Comparison of ENCODE assay signal across 22 mouse cellular contexts in genomic region chr14:103629639-103630364, GRCm38 (mm10). TPM values are rescaled to one million over a fixed set of nuclear protein-coding genes. Genes with fewer than 3 reads are reported as not detected.
DNase-seq lines count a peak whose midpoint lies in the region; ATAC-seq and TF ChIP-seq lines count a peak whose summit lies in the region.
"Had no signal": no experiment of that assay in that cellular context is flagged by ENCODE, and none has a peak within 500 bp of the region (broad histone marks: within the 10 kb centered on the region; RNA-seq: fewer than 3 reads in every experiment).

No protein-coding gene starts in this region.

- H3K27me3 ChIP-seq in forebrain, embryonic 14.5 days (replicated peaks; ENCODE audit: control insufficient read depth, insufficient read depth, low read length), result no peaks in the 10 kb centered on the region
- no peaks in the 10 kb centered on the region for H3K27me3 ChIP-seq in forebrain, embryonic 11.5 days (ENCODE audit: control insufficient read depth, insufficient read depth, low read length)
- no peaks in the 10 kb centered on the region for H3K27me3 ChIP-seq in lung, embryonic 15.5 days
- no peaks in the 10 kb centered on the region for H3K27me3 ChIP-seq in forebrain, postnatal 0 days (ENCODE audit: insufficient read depth, low read length)
- H3K27me3 ChIP-seq: embryonic facial prominence, embryonic 15.5 days; heart, embryonic 15.5 days; hindbrain, embryonic 13.5 days had no signal

- ATAC-seq in forebrain, embryonic 14.5 days, result peak; percentile 34; the same call in 1 of the 2 replicates
- no peak for ATAC-seq in forebrain, embryonic 11.5 days (replicated peaks; ENCODE audit: low FRiP score)
- peak; percentile 96; the same call in 1 of the 2 replicates for ATAC-seq in lung, embryonic 15.5 days (ENCODE audit: borderline replicate concordance, extremely low read depth, low FRiP score, low TSS enrichment)
- peak; percentile 83 for ATAC-seq in forebrain, postnatal 0 days
- ATAC-seq: hindbrain, postnatal 0 days had no signal

- H3K36me3 ChIP-seq in forebrain, embryonic 14.5 days (ENCODE audit: control insufficient read depth, insufficient read depth, low read length), result no peaks in the 10 kb centered on the region
- no peaks in the 10 kb centered on the region for H3K36me3 ChIP-seq in forebrain, embryonic 11.5 days (ENCODE audit: control insufficient read depth, insufficient read depth, low read length)
- no peaks in the 10 kb centered on the region for H3K36me3 ChIP-seq in lung, embryonic 15.5 days
- no peaks in the 10 kb centered on the region for H3K36me3 ChIP-seq in forebrain, postnatal 0 days (ENCODE audit: insufficient read depth)
- H3K36me3 ChIP-seq: embryonic facial prominence, embryonic 15.5 days; heart, embryonic 15.5 days; hindbrain, embryonic 13.5 days had no signal

- H3K4me3 ChIP-seq in forebrain, embryonic 14.5 days (ENCODE audit: low read depth, low read length), result no peak overlapping the region
- H3K4me3 ChIP-seq in forebrain, embryonic 11.5 days (ENCODE audit: low read depth, low read length), result no peak overlapping the region
- no peak overlapping the region for H3K4me3 ChIP-seq in lung, embryonic 15.5 days
- no peak overlapping the region for H3K4me3 ChIP-seq in forebrain, postnatal 0 days (ENCODE audit: low read depth, low read length)
- H3K4me3 ChIP-seq: embryonic facial prominence, embryonic 15.5 days; erythroblast, embryonic 14.5 days; heart, adult 2 months; heart, embryonic 15.5 days; hindbrain, embryonic 13.5 days had no signal

- 85% methylated on average over 7 of the region's 7 CpGs for WGBS in forebrain, embryonic 14.5 days
- 91% methylated on average over 7 of the region's 7 CpGs for WGBS in forebrain, embryonic 11.5 days
- WGBS in lung, embryonic 15.5 days, result 39% methylated on average over 7 of the region's 7 CpGs
- 65% methylated on average over 7 of the region's 7 CpGs for WGBS in forebrain, postnatal 0 days

- no peaks in the 10 kb centered on the region for H3K4me1 ChIP-seq in forebrain, embryonic 14.5 days (ENCODE audit: control insufficient read depth, insufficient read depth, low read length)
- H3K4me1 ChIP-seq in forebrain, embryonic 11.5 days (replicated peaks; ENCODE audit: control insufficient read depth, insufficient read depth, low read length), result no peaks in the 10 kb centered on the region
- peaks cover 11% of the 10 kb centered on the region; the same call in 1 of the 2 replicates for H3K4me1 ChIP-seq in lung, embryonic 15.5 days
- H3K4me1 ChIP-seq in forebrain, postnatal 0 days (ENCODE audit: insufficient read depth), result no peaks in the 10 kb centered on the region
- H3K4me1 ChIP-seq: embryonic facial prominence, embryonic 15.5 days; heart, embryonic 15.5 days; hindbrain, embryonic 13.5 days had no signal

- H3K9me3 ChIP-seq in forebrain, embryonic 14.5 days (replicated peaks; ENCODE audit: control insufficient read depth, low read length), result no peaks in the 10 kb centered on the region
- H3K9me3 ChIP-seq in forebrain, embryonic 11.5 days (ENCODE audit: control insufficient read depth, low read length), result no peaks in the 10 kb centered on the region
- H3K9me3 ChIP-seq in lung, embryonic 15.5 days, result no peaks in the 10 kb centered on the region
- H3K9me3 ChIP-seq in forebrain, postnatal 0 days (ENCODE audit: low read length), result 0 out of 2 replicates have a peak, but pooled peaks cover 3% of the 10 kb centered on the region
- H3K9me3 ChIP-seq: embryonic facial prominence, embryonic 15.5 days; heart, embryonic 15.5 days; hindbrain, embryonic 13.5 days had no signal

- no peak overlapping the region for H3K4me2 ChIP-seq in forebrain, embryonic 14.5 days (ENCODE audit: low read length)
- no peak overlapping the region for H3K4me2 ChIP-seq in forebrain, embryonic 11.5 days (ENCODE audit: low read depth, low read length, severe bottlenecking)
- H3K4me2 ChIP-seq in lung, embryonic 15.5 days, result no peak overlapping the region
- H3K4me2 ChIP-seq in forebrain, postnatal 0 days (ENCODE audit: low read depth), result no peak overlapping the region; the same call in 1 of the 2 replicates
- H3K4me2 ChIP-seq: embryonic facial prominence, embryonic 15.5 days; heart, embryonic 11.5 days; heart, embryonic 15.5 days; hindbrain, embryonic 13.5 days had no signal

- peak; percentile 48 for DNase-seq in forebrain, embryonic 14.5 days (ENCODE audit: low spot score)
- no peak for DNase-seq in forebrain, embryonic 11.5 days (ENCODE audit: low spot score)
- no peak for DNase-seq in lung, postnatal 25 days (ENCODE audit: low spot score)
- peak; percentile 35 for DNase-seq in brain, adult 2 months (ENCODE audit: low read depth, low spot score)
- peak; percentile 69 for DNase-seq in forebrain, postnatal 0 days
- no peak for DNase-seq in gastrocnemius, postnatal 10 days
- DNase-seq: adrenal gland, postnatal 14 days; cerebellum, adult 11 months; cerebellum, adult 8-10 months; embryo, embryonic 11 days; gastrocnemius, postnatal 14 days; heart, adult 2 months; heart, postnatal 14 days had no signal

- no peak for TF ChIP-seq CTCF in forebrain, postnatal 0 days (IDR thresholded peaks at IDR 0.05; ENCODE audit: low read depth)

- no peak overlapping the region for H3K27ac ChIP-seq in forebrain, embryonic 14.5 days (ENCODE audit: low read depth, low read length)
- H3K27ac ChIP-seq in forebrain, embryonic 11.5 days (ENCODE audit: low read depth, low read length), result no peak overlapping the region
- H3K27ac ChIP-seq in lung, embryonic 15.5 days, result peak overlapping the region; percentile 35; the same call in 1 of the 2 replicates
- H3K27ac ChIP-seq in forebrain, postnatal 0 days (ENCODE audit: low read depth, low read length), result no peak overlapping the region
- H3K27ac ChIP-seq: embryonic facial prominence, embryonic 15.5 days; heart, adult 2 months; heart, embryonic 15.5 days; hindbrain, embryonic 13.5 days; hindbrain, postnatal 0 days had no signal

- no peak overlapping the region for H3K9ac ChIP-seq in forebrain, embryonic 14.5 days (ENCODE audit: low read length)
- no peak overlapping the region for H3K9ac ChIP-seq in forebrain, embryonic 11.5 days (ENCODE audit: low read length)
- H3K9ac ChIP-seq in lung, embryonic 15.5 days, result no peak overlapping the region
- no peak overlapping the region for H3K9ac ChIP-seq in forebrain, postnatal 0 days
- H3K9ac ChIP-seq: embryonic facial prominence, embryonic 15.5 days; heart, embryonic 15.5 days; hindbrain, embryonic 13.5 days had no signal

RNA-seq across cellular contexts. Expression of gene Slain1, which starts 20.2 kb away (rescaled TPM):
- polyA plus RNA-seq in forebrain, embryonic 14.5 days (2014; fragmentation: Nextera tagmentation; extraction: Ambion mirVana), result 23.5 and 27.1 TPM in 2 replicates
- polyA plus RNA-seq in forebrain, embryonic 11.5 days (2014; fragmentation: Nextera tagmentation; extraction: Ambion mirVana), result 17.1 and 23.2 TPM in 2 replicates
- polyA plus RNA-seq in lung, embryonic 15.5 days (2015; fragmentation: Nextera tagmentation; extraction: Ambion mirVana), result 1.9 and 2.4 TPM in 2 replicates
- total RNA-seq in forebrain, postnatal 0 days (2014; rRNA removed), result 100 and 104 TPM in 2 replicates
- 42.6 and 44.2 TPM in 2 replicates for polyA plus RNA-seq in forebrain, postnatal 0 days (2015; fragmentation: Nextera tagmentation; extraction: Ambion mirVana)
- under 1 TPM; 0.19 to 0.29 TPM for total RNA-seq in gastrocnemius, postnatal 10 days (2021)
- total RNA-seq: MEL had no signal
- polyA plus RNA-seq: C2C12 had no signal

Comparison
In these comparisons a context has a peak if more than half of its experiments do, and no peak if none do; other contexts are left out.
1. DNase-seq: peak in forebrain, embryonic 14.5 days (single experiment), brain, adult 2 months (single experiment) and forebrain, postnatal 0 days (single experiment); none in forebrain, embryonic 11.5 days (single experiment), lung, postnatal 25 days (single experiment) and gastrocnemius, postnatal 10 days (single experiment).